Mouse (Mus musculus): ENCODE measurements around the gene Mttp. TPM values are rescaled to one million over a fixed set of nuclear protein-coding genes. Genes with fewer than 3 reads are reported as not detected.
A peak's percentile ranks its signal among the peaks of the same experiment; 100 is the strongest.
"Not testable (repeated sequence)": the region's sequence is repeated elsewhere in the genome, so short reads cannot be mapped to it uniquely, and the experiment has no call there.

Gene Mttp
- polyA plus RNA-seq, 1 experiment from 2014 or later, result 10.3 TPM

- no peak overlapping the region for H3K27ac ChIP-seq
- ATAC-seq, result no peak
- no peaks in the 10 kb centered on the region for H3K4me1 ChIP-seq (replicated peaks)
- peaks cover 11% of the 10 kb centered on the region; the same call in 1 of the 2 replicates for H3K36me3 ChIP-seq
- WGBS, result 76% methylated on average over 10 of the region's 10 CpGs
- no peak overlapping the region for H3K4me3 ChIP-seq (replicated peaks)
- H3K9ac ChIP-seq (replicated peaks), result no peak overlapping the region
- no peak overlapping the region for H3K4me2 ChIP-seq (replicated peaks)
- H3K9me3 ChIP-seq, result no peaks in the 10 kb centered on the region
- no peaks in the 10 kb centered on the region for H3K27me3 ChIP-seq
Measured at GRCm38 (mm10) chr3:138156651-138157050, 11.9 kb upstream of the Mttp start.

DNA sequence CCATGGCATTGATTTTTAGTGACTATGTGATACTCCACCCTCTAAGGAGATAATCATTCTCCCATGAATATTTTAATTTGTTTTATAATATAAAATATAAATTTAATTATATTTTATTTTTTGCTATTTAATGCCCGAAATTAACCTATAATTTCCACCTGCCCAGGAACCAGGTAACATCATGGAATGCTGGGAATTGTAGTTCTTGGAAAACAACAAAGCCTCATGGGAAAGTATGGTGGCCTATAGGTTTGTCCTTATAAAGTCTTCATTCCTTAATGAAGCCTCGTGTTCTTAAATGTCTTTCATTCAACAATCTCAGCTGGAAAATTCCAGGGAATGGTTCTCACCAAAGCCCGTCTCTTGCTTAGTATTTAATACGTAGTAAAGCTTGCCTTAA is 10.3 kb upstream of the Mttp start:
- no peak overlapping the region for H3K9ac ChIP-seq (replicated peaks)
- 91% methylated on average over 4 of the region's 4 CpGs for WGBS
- no peaks in the 10 kb centered on the region for H3K4me1 ChIP-seq (replicated peaks)
- no peak overlapping the region for H3K27ac ChIP-seq
- no peak overlapping the region for H3K4me3 ChIP-seq (replicated peaks)
- ATAC-seq, result no peak
- no peak overlapping the region for H3K4me2 ChIP-seq (replicated peaks)
- H3K9me3 ChIP-seq, result no peaks in the 10 kb centered on the region
- peaks cover 18% of the 10 kb centered on the region for H3K36me3 ChIP-seq
- H3K27me3 ChIP-seq, result no peaks in the 10 kb centered on the region

DNA sequence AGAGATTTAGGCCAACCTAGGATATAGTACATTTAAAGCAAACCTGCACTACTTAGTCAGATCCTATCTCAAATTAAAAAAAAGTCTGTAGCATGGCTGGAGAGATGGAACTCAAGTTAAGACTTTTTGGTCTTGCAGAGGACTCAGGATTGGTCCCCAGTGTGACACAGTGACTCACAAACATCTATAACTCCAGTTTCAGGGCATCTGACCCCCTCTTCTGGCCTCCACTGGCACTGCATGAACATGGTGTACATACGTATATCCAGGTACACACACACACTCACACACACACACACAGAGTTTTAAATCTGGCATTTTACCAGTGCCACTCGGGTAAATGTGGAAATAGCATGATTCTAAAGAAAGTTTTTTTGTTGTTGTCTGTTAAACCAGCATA is 4.0 kb upstream of the Mttp start:
- Histone ChIP-seq H3K9ac (replicated peaks) (no peak overlapping the region), H3K27ac (no peak overlapping the region), H3K4me1 (replicated peaks) (no peaks in the 10 kb centered on the region; the same call in 1 of the 2 replicates), H3K36me3 (peaks cover 26% of the 10 kb centered on the region), H3K4me3 (replicated peaks) (no peak overlapping the region), H3K9me3 (no peaks in the 10 kb centered on the region), H3K27me3 (no peaks in the 10 kb centered on the region), H3K4me2 (replicated peaks) (no peak overlapping the region)
- no peak for ATAC-seq
- 92% methylated on average over 2 of the region's 2 CpGs for WGBS

DNA sequence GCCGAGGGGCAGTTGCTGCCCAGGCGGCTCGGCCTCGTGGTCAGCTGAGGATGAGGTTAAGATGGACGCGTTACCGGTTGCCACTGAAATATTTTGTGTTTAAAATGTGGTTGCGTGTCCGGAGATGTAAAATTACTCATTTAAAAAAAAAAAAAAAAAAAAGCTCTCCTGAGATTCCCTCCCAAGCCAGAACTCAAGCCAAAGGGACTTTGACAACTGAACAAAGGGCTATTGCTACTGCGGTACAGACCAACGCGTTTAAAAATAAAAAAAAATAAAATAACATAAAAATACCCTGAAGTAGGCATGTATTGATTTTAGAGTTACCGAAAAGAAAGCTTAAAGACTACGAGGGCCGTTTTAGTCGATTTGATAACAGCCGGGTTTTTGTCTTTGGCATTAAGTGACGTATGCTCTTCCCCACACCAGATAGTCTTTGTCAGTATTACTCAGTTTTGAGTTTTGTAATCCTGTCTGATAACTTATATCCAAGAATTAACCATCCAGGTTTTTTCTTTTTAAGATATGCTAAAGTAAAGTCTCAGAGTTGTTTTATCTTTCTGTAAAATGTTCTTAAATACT is 617 bp downstream of the Mttp start:
- H3K27ac ChIP-seq, result peak overlapping the region; percentile 98
- peak overlapping the region; percentile 78 for H3K9ac ChIP-seq (replicated peaks)
- peak overlapping the region; percentile 66 for H3K4me2 ChIP-seq (replicated peaks)
- WGBS, result under 1% methylated on average over 18 of the region's 18 CpGs
- H3K27me3 ChIP-seq, result no peaks in the 10 kb centered on the region
- peak overlapping the region; percentile 58 for H3K4me3 ChIP-seq (replicated peaks)
- no peak for ATAC-seq
- peaks cover 5% of the 10 kb centered on the region for H3K36me3 ChIP-seq
- H3K9me3 ChIP-seq, result no peaks in the 10 kb centered on the region
- peaks cover 7% of the 10 kb centered on the region for H3K4me1 ChIP-seq (replicated peaks)

- no peaks in the 10 kb centered on the region for H3K9me3 ChIP-seq
- peak within 1 kb of the TSS; percentile 78 for H3K9ac ChIP-seq (replicated peaks)
- ATAC-seq, result peak; percentile 98
- H3K27ac ChIP-seq, result peak within 1 kb of the TSS; percentile 98
- under 1% methylated on average over 70 of the region's 70 CpGs for WGBS
- H3K4me3 ChIP-seq (replicated peaks), result peak within 1 kb of the TSS; percentile 58
- no peaks in the 10 kb centered on the region for H3K27me3 ChIP-seq
- peaks cover 7% of the 10 kb centered on the region for H3K4me1 ChIP-seq (replicated peaks)
- H3K36me3 ChIP-seq, result no peaks in the 10 kb centered on the region
- peak within 1 kb of the TSS; percentile 66 for H3K4me2 ChIP-seq (replicated peaks)
Measured at GRCm38 (mm10) chr3:138143315-138144059, 1.3 kb downstream of the Mttp start, which contains the start of gene Trmt10a. Gene Trmt10a, plus strand, starts transcription at chr3:138143448.

DNA sequence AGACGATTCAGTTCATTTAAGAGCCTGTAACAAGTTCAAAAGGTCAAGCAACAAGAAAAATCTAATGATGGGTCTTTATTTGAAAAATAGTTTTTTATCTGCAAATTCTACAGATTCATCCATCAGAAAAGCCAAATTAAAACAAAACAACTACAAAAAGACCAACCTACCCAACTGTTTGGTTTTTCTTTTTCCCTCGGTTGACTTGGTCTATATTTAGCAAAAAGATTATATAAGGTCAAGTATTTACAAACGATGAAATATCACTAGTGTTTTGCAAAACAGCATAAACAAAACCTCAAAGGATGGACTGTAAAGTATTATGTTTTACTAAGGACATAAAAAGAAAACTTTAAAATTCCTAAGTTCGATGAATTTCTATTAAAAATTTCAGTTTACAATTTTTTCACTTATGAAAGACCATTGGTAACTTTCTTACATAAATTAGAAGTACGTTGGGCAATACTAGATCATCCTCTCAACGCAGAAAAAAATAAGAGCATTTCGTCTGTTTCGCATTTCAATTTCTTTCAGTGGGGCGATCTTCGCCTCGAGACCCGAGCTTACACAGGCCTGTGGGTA is 1.9 kb downstream of the Mttp start:
- H3K4me3 ChIP-seq (replicated peaks), result peak overlapping the region; percentile 58
- H3K27me3 ChIP-seq, result no peaks in the 10 kb centered on the region
- peak overlapping the region; percentile 98 for H3K27ac ChIP-seq
- 9% methylated on average over 12 of the region's 12 CpGs for WGBS
- H3K4me1 ChIP-seq (replicated peaks), result peaks cover 7% of the 10 kb centered on the region
- no peak for ATAC-seq
- peak overlapping the region; percentile 76 for H3K9ac ChIP-seq (replicated peaks)
- H3K4me2 ChIP-seq (replicated peaks), result peak overlapping the region; percentile 66
- no peaks in the 10 kb centered on the region for H3K9me3 ChIP-seq
- H3K36me3 ChIP-seq, result peaks cover 4% of the 10 kb centered on the region; the same call in 1 of the 2 replicates

- Histone ChIP-seq H3K9me3 (no peaks in the 10 kb centered on the region), H3K36me3 (peaks cover 6% of the 10 kb centered on the region; the same call in 1 of the 2 replicates), H3K9ac (replicated peaks) (peak overlapping the region; percentile 44; the same call in 1 of the 2 replicates), H3K4me3 (replicated peaks) (peak overlapping the region; percentile 58), H3K4me1 (replicated peaks) (peaks cover 7% of the 10 kb centered on the region), H3K27ac (no peak overlapping the region), H3K27me3 (no peaks in the 10 kb centered on the region), H3K4me2 (replicated peaks) (peak overlapping the region; percentile 42)
- ATAC-seq, result no peak
- 73% methylated on average over 4 of the region's 4 CpGs for WGBS
Measured at GRCm38 (mm10) chr3:138142052-138142732, 2.6 kb downstream of the Mttp start.

GRCm38 (mm10) chr3:138139663-138140062 is 5.1 kb downstream of the Mttp start:
- Histone ChIP-seq H3K4me3 (replicated peaks) (no peak overlapping the region), H3K27me3 (no peaks in the 10 kb centered on the region), H3K9ac (replicated peaks) (no peak overlapping the region), H3K27ac (no peak overlapping the region), H3K9me3 (no peaks in the 10 kb centered on the region), H3K36me3 (peaks cover 6% of the 10 kb centered on the region; the same call in 1 of the 2 replicates), H3K4me1 (replicated peaks) (peaks cover 7% of the 10 kb centered on the region), H3K4me2 (replicated peaks) (no peak overlapping the region)
- 96% methylated on average over 5 of the region's 6 CpGs for whole genome bisulfite sequencing
- ATAC-seq, result no peak

DNA sequence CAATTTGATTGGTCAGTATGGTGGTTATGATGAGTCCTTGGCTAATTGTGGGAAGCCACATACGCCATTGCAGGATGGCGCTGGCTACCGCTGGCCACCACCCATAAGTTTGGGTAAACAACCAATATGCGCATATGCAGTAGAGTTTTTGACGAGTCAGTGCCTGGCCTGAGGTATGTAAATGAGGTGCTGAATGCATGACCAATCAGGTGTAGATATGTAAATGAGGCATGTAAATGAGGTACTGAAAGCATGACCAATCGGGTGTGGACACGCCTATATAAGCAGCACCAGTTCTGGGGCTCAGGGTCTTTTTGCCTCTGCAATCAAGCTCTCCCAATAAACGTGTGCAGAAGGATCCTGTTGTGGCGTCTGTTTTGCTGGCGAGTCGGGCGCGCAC is 6.6 kb downstream of the Mttp start:
- H3K36me3 ChIP-seq; H3K4me1 ChIP-seq (replicated peaks); H3K27me3 ChIP-seq; H3K4me3 ChIP-seq (replicated peaks); H3K9ac ChIP-seq (replicated peaks); ATAC-seq; H3K27ac ChIP-seq; H3K4me2 ChIP-seq (replicated peaks); H3K9me3 ChIP-seq: not testable (repeated sequence)
- 87% methylated on average over 13 of the region's 13 CpGs for WGBS

- Histone ChIP-seq H3K4me3 (replicated peaks) (no peak overlapping the region), H3K4me2 (replicated peaks) (no peak overlapping the region), H3K9me3 (no peaks in the 10 kb centered on the region), H3K4me1 (replicated peaks) (peaks cover 7% of the 10 kb centered on the region), H3K27me3 (no peaks in the 10 kb centered on the region), H3K36me3 (peaks cover 6% of the 10 kb centered on the region; the same call in 1 of the 2 replicates), H3K27ac (no peak overlapping the region), H3K9ac (replicated peaks) (no peak overlapping the region)
- ATAC-seq, result no peak
- 100% methylated on average over 1 of the region's 1 CpGs for WGBS
Measured at GRCm38 (mm10) chr3:138134528-138134927, 10.2 kb downstream of the Mttp start.

GRCm38 (mm10) chr3:138133916-138134315 is 10.9 kb downstream of the Mttp start:
- 88% methylated on average over 10 of the region's 11 CpGs for WGBS

GRCm38 (mm10) chr3:138133463-138133862 is 11.3 kb downstream of the Mttp start:
- ATAC-seq, result no peak
- Histone ChIP-seq H3K4me1 (replicated peaks) (peaks cover 7% of the 10 kb centered on the region), H3K4me3 (replicated peaks) (no peak overlapping the region), H3K4me2 (replicated peaks) (no peak overlapping the region), H3K9me3 (no peaks in the 10 kb centered on the region), H3K27me3 (no peaks in the 10 kb centered on the region), H3K36me3 (peaks cover 6% of the 10 kb centered on the region; the same call in 1 of the 2 replicates), H3K27ac (no peak overlapping the region), H3K9ac (replicated peaks) (no peak overlapping the region)
- 90% methylated on average over 8 of the region's 8 CpGs for WGBS

More at GRCm38 (mm10) chr3:138133916-138134315, 10.9 kb downstream of the Mttp start:
- Histone ChIP-seq H3K4me2 (replicated peaks) (no peak overlapping the region), H3K27me3 (no peaks in the 10 kb centered on the region), H3K4me1 (replicated peaks) (peaks cover 7% of the 10 kb centered on the region), H3K36me3 (peaks cover 6% of the 10 kb centered on the region; the same call in 1 of the 2 replicates), H3K4me3 (replicated peaks) (no peak overlapping the region), H3K27ac (no peak overlapping the region), H3K9me3 (no peaks in the 10 kb centered on the region), H3K9ac (replicated peaks) (no peak overlapping the region)
- no peak for ATAC-seq
